Mouse (Mus musculus) monocyte, adult 2 months (primary cell): ENCODE measurements at regions not wholly inside any gene's neighbourhood (a gene's known extent, or its start where the extent isn't known, plus 50 kb on each side); places are given as distances from the start of the nearest gene placed in this dataset.
"Not testable (repeated sequence)": the region's sequence is repeated elsewhere in the genome, so short reads cannot be mapped to it uniquely, and the experiment has no call there.

Source experiments
- DNase-seq, 2 experiments: peaks; one replicate each; pipeline ENCODE4 v3.0.0; 2022; ENCODE audit warnings: low spot score in 2 of 2, low read depth in 1 of 2

DNA sequence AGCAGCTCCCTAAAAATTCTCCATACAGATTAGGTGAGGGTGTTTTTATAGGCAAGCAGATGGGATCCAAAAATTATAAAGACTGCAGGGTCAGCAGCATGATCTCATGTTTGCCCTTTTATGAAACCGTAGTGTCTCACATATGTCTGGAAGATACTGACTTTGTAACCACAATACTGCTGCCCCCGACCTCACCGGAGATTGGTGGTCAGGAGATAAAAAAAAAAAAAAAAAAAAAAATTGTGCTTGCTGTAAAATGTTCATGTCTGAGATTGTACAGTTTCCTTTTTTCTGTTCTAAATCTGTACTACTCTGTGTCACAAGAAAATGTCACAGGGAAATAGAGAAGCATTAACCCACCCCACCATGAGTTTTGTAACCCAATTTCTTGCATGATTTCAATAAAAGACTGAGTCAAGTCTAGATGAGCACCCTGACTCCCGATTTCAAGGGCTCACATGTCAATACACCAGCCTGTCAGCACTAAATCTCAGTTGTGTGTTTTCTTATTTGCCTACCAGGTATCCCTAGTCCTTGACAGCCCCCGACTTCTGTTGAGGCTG is 169.5 kb upstream of the Ipo5 start:
- no peak for DNase-seq

DNA sequence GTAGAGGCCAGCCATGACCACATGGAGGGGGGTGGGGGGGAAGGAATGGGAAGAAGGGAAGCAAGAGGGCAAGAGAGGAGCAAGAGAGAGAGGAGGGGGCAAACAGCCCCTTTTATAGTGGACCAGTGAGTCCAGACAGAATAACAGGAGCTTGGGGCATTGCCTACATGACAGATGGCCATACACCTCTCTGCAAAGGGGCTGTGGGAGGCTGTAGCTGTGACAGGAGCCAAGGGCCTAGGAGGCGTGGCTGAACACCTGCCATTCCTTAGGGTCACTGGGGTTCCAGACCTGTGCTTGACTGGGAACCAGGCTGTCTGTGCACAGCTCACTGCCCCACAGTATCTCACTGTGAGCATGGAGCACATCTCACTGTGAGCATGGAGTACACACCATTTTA is 157.0 kb upstream of the Ipo5 start:
- no peak for DNase-seq

DNA sequence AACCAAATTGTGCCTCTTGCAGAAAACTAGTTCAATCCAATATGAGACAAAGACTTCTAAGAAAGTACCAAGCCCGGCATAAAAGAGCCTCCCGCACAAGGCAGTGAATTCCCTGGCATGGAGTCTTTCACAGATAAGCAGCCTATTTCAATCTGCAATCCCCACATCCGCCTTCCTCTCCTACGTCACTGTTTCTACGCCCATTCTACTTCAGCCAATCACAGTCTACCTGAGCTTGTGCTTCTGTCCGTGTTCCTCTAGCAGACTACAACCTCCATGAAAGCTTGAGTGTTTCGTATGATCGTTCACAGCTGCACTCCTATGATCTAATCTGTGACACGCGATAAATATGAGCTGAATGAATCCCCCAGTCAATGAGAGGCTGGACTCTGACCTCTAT is 155.6 kb upstream of the Ipo5 start:
- no peak for DNase-seq

DNA sequence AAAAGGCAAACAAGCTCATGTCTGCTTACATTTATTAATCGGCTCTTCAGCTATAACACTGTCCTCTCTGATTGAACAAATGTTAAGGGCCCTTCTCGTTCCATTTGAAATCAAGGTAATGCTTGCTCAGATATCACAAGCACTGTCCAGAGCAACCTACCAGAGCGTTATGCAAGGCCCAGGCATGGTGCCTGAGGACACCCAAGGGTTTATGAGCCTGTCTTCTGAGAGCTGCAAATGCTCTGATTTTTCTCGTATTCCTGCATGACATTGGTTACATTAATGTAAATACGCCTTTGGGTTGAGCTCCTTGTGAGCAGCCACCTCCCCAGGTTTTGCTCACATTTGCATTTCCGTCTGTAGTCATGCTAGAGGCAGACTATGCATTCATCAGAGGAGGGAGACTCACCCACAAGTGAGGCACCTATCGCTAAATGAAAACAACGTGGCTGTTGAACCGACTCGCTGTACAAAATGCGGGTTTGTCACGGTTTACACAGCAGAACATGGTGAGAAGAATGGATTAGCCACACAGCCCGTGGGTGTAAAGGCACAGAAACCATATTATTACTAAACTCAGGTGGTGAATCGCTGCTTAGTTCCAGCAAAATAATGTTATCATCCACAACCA is 152.7 kb upstream of the Ipo5 start:
- DNase-seq = no peak

DNA sequence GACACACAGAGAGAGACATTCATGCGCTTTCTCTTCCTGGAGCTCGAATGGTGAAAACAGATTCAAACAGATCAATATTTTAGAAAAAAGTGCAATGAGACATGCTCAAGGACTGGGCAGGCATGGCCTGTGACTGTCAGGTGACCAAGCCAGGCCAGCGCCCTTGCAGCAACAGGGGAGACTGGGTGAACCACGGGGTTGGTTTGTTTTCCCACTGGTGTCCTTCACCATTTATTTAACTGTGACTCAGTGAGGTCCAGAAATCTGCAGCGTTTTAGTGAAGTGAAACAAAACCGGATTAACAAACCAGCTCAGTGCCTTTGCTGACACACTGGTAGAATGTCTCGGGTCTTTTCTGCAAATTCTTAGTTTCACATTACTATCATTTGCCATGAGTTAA is 148.9 kb upstream of the Ipo5 start:
- peak; percentile 28 to 34 for DNase-seq

DNA sequence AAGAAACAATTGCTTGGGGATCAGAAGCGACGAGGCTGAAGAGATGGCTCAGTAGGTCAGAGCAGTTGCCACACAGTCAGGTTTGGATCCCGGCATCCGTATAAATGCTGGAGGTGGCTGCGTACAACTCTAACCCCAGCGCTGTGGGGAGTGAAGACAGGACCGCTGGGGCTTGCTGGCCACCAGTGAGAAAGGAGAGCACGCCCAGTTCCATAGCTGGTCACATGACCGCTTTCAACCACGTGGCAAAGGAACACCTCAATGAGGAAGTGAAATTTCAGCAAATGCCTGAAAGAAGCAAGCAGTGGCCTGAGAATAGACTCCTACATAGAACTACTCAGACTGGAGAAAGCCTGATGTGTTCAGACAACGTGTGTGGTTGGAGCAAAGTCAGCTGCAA is 148.3 kb upstream of the Ipo5 start:
- DNase-seq = peak; percentile 50 to 56

DNA sequence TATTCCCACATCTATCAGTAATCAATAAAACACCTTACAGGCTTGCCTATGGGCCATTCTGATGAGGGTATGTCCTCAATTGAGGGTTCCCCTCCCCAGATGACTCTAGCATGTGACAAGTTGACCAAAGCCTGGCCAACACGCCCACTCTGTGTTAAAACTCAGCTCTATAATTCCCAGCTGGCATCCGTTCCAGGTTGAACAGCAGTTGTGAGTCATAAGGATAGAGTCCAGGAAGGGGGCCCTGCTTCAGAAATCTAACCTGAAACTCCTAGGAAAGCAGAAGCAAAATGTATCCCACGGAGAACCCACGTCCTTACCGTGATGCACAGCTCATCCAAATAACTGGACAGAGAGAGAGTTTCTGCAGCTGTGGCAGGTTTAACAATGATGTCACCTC is 147.2 kb upstream of the Ipo5 start:
- no peak for DNase-seq

DNA sequence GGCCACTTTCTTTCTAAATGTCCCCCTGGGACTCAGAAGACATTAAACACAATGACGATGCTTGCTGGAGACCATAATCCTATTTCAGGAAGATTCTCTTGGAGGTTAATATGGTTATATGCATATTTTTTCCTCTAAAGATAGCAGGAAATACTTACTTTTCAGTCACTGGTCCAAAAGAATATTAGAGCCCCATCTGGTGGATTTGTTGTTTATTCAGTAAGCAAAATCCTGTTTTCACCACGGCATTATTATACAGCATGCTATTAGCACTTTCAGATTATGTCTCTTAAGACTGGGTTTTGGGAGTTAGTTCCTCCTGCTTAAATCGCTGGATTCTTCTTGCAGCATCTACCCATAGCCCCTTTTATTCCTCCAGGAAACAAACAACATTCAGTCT is 146.6 kb upstream of the Ipo5 start:
- no peak for DNase-seq

DNA sequence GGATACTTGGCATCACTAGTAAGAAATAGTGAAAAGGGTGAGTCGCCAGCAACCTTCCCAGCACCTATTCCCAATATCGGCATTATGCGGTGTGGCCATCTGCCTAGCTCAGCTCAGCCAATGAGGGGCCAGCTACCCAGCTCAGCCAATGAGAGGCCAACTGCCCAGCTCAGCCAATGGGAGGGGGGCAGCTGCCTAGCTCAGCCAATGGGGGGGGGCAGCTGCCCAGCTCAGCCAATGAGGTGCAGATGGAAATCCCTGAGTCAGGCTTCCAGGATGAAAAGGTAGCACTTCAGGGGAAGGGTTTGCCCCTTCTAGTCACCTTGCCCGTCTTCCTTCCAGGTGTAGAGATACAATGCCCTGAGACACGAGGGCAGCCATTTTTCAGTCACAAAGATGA is 144.6 kb upstream of the Ipo5 start:
- DNase-seq = no peak

DNA sequence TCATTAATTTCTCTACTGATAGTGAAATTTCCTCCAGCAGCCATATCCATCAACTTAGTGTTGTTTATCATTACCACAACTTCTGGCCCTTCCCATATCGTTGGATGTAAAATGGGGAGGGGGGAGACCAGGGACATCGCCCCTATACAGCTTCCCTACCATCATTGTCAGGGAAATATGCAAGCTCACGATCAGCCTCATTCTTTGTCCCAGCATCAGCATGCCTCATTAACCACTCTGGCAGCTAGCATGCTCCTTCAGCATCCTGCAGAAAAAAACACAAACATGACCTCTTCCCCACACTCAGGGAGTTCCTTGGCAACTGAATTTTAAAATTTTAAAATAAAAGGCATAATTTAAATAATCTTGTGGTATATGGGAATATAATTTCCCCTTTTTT is 140.4 kb upstream of the Ipo5 start:
- no peak for DNase-seq

DNA sequence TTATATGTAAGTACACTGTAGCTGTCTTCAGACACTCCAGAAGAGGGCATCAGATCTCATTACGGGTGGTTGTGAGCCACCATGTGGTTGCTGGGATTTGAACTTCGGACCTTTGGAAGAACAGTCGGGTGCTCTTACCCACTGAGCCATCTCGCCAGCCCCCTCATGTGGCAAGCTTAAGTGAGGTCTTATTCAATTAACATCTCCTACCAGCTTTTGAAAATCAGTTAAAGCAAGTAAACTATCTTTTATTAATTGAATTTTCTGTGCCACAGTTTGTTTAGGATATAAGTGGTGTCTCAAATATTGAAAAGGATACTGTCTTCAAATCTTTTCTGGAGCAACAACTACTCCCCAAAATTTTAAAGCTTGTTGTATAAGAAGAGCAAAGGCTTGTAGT is 138.0 kb upstream of the Ipo5 start:
- not testable (repeated sequence) for DNase-seq

DNA sequence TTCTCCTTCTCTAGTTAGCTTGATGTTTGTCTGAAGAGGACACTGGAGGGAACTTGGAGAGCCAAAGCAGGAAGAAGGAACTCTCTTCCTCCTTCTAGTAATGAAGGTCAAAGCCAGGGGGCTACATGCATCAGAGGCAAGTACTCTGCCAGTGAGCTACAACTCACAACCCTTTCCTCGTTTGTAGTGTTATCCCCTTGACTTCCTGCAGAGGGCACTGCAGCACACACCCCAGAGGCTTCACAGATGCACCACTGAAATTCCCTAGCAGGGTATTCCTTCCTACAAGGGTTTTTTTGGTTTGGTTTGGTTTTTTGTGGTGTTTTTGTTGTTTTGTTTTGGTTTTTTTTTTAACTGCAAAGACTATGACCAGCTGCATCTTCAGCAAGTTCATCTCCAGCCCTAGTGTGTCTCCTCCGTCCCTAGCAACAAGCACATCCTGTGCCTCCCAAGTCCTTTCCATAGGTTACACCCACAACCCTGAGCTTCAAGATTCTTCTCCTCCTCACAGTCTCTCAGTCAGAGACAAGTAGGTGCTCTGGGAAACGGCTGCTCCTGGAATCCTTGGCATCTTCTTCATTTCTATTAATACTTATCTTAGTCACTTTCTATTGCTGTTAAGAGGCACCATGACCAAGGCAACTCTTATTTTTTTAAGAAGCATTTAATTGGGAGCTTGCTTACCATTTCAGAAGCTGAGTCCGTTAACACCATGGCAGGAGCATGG is 119.0 kb upstream of the Ipo5 start:
- DNase-seq = no peak

DNA sequence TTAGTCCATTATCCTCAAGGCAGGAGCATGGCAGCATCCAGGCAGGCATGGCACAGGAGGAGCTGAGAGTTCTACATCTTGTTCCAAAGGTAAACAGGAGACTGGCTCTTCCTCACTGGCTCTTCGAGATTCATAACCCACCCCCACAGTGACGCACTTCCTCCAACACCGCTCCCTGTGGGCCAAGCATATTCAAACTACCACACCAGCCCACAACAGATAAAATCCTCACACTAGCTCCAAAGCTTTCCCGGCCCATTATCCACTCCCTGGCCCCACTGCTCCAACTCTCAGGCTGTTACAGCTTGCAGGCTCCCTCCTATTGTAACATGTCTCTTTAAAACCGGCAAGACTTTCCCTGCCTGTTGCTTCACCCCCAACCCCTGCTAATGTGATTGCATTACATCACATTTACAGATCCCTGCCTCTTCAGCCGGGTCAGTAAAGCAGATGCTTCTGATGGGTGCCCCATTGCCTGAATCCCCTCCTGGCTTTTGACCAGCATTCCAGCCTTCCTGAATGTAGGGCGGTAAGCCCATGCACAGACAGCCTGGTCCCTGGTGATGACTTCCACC is 113.0 kb upstream of the Ipo5 start:
- no peak for DNase-seq

DNA sequence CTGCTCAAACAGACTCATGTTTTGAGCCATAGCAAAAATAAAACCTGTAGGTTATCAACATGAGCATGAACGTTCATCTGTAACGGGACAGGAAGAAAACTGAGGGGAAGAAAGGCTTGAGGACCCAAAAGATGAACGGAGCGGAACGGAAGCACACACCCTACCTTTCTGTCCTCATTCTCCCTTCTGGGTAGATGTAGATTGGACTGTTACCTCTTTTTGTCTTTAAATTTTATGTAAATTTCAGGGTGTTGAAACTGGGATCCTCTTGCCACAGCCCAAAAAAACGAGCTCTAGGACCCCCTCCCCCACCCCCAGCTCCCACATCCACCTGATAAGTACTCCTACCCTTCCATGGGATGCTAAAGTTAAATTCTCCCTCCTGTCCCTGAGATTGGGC is 107.8 kb upstream of the Ipo5 start:
- DNase-seq = no peak

DNA sequence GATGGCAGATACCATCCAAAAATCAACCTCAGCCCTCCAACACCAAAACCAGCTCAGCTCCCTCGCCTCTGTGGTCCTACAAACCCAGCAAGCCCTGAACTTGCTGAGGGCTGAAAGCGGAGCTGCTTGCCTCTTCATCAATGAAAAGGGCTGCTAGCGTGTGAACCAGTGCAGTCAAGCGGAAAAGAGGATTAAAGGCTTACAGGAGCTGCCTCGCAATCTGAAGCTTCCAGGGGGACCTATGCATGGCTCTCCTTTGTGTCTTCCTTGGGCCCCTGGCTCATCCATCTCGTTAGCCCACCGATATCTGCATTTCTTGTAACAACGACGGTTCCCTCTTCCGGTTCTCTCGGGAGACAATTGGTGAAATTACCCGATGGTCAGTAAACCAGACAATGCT is 107.3 kb upstream of the Ipo5 start:
- no peak for DNase-seq

DNA sequence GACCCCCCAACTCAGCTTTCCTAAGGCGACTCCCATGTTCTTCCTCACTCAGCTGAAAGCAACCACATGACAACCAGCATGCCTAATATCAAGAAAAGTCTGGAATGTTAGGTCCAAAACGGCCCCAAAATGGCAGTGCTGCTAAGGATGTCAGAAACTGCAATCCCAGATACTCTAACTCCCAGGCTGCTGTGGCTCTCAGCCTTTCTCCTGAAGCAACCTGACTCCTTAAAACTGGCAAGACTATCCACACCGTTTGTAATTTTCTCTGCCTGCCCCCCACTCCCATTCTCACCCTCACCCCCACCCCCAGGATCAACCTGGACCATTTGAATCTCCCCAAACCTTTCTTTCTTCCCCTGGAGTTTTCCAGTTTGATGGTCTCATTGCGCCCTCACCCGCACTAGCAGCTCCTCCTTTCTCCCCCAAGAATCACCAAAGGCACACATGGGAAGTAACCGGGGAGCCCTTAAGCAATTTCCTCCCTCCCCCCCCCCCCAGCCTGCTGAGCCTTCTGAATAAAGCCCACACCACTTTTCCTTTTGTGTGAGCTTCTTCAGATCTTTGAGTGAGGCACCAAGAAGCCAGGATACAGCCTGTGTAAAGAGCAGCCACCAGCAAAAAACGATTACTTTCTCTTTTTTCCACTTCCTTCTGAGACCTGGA is 106.7 kb upstream of the Ipo5 start:
- DNase-seq = no peak

DNA sequence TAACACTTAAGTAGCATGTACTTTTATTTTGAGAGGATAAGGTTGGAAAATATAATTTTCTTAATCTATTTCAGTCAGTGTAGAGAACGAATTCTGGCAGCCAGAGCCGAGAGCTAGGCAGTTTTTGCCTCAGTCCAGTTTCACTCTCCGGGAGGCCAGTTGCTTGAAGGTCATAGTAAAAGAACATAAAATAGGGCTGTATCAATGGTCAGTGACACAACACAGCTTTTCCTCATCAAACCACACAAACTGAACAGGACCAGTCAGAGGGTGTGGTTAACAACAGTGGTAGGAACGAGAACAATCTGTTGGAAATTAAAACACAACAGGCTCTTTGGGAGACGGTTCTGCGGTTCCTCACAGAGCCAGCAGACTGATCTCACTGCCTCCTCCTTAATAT is 105.9 kb upstream of the Ipo5 start:
- DNase-seq = no peak

DNA sequence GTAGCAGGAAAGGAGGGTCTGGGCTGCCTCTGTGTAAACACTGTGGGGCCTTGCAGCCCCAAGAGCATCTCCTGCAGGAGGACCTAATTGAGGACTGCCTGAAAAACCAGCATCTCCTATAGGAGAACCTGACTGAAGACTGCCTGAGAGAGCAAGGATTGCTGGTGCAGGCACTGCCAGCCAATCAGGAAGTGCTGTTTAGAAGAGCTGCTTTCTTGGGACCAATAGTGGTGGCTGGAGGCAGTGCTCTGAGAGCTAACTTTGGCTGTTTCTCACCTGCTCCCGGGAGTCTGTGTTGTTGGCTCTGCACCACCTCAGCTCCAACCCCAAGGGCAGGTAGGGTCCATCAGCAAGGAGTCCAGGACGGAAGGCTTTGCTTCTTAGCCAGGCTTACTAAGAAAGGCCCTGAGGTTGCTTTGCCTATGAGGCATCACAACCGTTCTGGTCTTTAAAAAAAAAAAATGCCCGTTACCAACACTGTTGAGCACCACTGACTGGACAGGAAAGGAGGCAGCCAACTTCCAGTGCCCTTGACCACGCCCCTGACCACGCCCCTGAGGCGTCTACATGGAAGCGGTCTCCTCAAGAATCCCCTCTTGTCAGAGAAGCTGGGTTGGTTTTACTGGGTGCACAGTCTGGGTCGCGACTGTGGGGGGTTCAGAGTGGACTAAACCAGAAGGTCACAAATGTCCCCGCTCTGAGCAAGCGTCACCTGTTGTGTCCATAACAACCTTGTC is 105.0 kb upstream of the Ipo5 start:
- not testable (repeated sequence) for DNase-seq

DNA sequence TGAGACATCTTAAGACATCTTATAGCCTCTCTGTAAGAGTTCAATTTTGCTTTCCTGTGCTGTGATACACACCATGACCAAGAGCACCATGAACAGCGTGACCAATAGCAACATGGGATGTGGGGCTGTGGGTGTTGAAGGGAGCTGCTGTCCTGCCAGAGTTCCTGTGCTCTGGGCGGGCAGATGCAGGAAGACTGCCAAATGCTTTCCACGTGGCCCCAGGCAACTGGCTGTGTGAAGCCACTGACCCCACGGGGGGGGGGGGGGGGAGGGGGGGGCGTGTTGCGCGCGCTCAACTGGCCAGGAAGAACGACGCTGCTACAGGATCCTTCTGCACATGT is 104.5 kb upstream of the Ipo5 start:
- no peak for DNase-seq

DNA sequence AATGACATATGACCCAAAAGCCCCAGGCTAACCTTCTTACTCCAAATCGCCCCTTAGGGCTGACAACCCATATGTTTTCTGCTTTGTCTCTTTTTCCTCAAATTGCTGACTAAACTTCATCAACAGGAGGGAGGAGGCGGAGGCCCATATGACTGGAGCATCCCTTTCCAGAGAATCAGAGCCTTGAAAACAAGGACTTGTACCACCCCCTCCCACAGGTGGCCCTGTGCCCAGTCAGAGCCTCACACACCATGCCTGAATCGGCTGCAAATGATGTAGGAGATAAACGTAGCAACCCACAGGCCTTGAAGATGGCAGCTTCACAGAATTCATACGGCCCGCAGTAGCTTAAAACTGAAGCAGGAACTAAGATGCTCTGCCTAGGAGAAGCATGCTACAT is 101.7 kb upstream of the Ipo5 start:
- no peak for DNase-seq

DNA sequence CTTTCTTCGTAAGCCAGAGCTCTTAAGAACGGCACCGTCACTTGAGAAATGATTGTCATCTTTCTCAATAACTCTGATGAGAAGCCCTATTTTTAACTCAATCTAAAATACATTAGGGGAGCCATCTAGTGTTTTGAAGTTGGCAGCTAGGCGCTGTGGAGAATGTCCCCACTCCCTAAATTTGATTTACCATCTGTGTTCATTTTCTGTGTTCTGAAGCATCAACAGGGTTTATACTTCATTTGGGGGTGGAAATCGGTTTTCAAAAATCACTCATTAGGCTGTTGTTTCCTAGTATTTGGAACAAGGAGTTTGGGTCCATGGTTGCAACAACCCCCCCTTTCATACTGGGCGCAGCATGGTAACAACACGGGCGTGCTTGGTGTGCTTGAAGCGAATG is 97.1 kb upstream of the Ipo5 start:
- no peak for DNase-seq
